Mouse (Mus musculus) C2C12 (cell line): Measurements from ENCODE around the gene Txn1. TPM values are rescaled to one million over a fixed set of nuclear protein-coding genes. Genes with fewer than 3 reads are reported as not detected.

Source experiments
- H3K27me3 ChIP-seq: one replicate; pipeline ENCODE4 v1.6.1; 2011; ENCODE audit not compliant: control insufficient read depth, insufficient read depth, insufficient read length
- H3K36me3 ChIP-seq: one replicate; pipeline ENCODE4 v1.6.1; 2011; ENCODE audit not compliant: control insufficient read depth, insufficient read depth
- H3K4me3 ChIP-seq: one replicate; pipeline ENCODE4 v1.5.1; 2011; ENCODE audit warnings: mild to moderate bottlenecking, control low read depth; ENCODE audit not compliant: poor library complexity, insufficient read depth, severe bottlenecking
- H3K79me2 ChIP-seq: one replicate; pipeline ENCODE4 v1.6.1; 2011; ENCODE audit not compliant: control insufficient read depth, insufficient read depth
- H3K79me3 ChIP-seq: one replicate; pipeline ENCODE4 v1.6.1; 2011; ENCODE audit warnings: low read depth, control low read depth
- H3ac ChIP-seq: one replicate; pipeline ENCODE3; 2011; ENCODE audit warnings: low read depth; ENCODE audit not compliant: control insufficient read depth, insufficient read length
- CEBPB ChIP-seq: IDR thresholded peaks from one replicate; pipeline ENCODE4 v1.6.1; 2011; ENCODE audit warnings: low read depth, mild to moderate bottlenecking, control low read depth, moderate library complexity
- CTCF ChIP-seq: IDR thresholded peaks from one replicate; pipeline ENCODE4 v1.5.1; 2011; ENCODE audit not compliant: control insufficient read depth, insufficient read depth, insufficient read length
- FOSL1 ChIP-seq: IDR thresholded peaks from one replicate; pipeline ENCODE4 v1.8.0; 2011; ENCODE audit warnings: mild to moderate bottlenecking, low read length; ENCODE audit not compliant: poor library complexity, insufficient read depth, severe bottlenecking
- MAX ChIP-seq: IDR thresholded peaks from one replicate; pipeline ENCODE4 v1.6.1; 2011; ENCODE audit warnings: mild to moderate bottlenecking, control low read depth
- MYOD1 ChIP-seq: IDR thresholded peaks from one replicate; pipeline ENCODE4 v1.6.1; 2011; ENCODE audit warnings: low read depth; ENCODE audit not compliant: control insufficient read depth, insufficient read length
- MYOG ChIP-seq: IDR thresholded peaks from one replicate; pipeline ENCODE4 v1.6.1; 2011; ENCODE audit not compliant: control insufficient read depth, insufficient read length; ENCODE audit errors: extremely low read depth
- USF1 ChIP-seq: IDR thresholded peaks from one replicate; pipeline ENCODE4 v1.6.1; 2011; ENCODE audit warnings: low read depth, mild to moderate bottlenecking, control low read depth, moderate library complexity
- polyA plus RNA-seq: library from polyadenylated mRNA; unstranded; fragments of >200 nt; fragmentation: generic; extraction: Trizol; gene quantifications from one replicate; pipeline ENCODE4 v1.2.1, GENCODE M21; 2012; ENCODE audit warnings: missing spikeins

Txn1 gene
- polyA plus RNA-seq, 1 experiment: 623 TPM

DNA sequence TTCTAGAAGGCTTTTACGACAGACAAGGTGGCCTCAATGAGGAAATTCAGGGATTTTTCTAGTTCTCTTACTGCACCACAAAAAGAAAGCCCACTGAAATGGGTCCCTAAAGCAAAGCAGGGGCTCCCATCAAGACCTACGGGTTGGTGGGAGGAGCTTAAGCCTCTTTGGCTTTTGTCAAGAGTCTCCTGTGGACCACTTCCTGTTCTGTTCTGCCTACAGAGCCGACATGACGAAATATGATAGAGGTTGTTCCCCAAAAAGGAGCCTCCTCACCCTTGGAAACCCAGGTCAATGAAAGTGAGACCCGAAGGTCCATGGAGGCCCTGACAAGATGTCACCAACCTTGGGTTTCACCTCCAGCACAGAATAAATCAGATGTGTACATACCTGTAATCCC, 53.6 kb downstream of the Txn1 start:
- H3K36me3 ChIP-seq: no peaks in the 10 kb centered on the region
- H3ac ChIP-seq: no peak overlapping the region
- no peaks in the 10 kb centered on the region for H3K79me2 ChIP-seq
- H3K27me3 ChIP-seq: no peaks in the 10 kb centered on the region
- TF ChIP-seq CTCF (no peak), USF1 (no peak), MYOD1 (no peak), CEBPB (no peak), MAX (no peak), FOSL1 (no peak), MYOG (no peak)
- no peak overlapping the region for H3K4me3 ChIP-seq
- no peaks in the 10 kb centered on the region for H3K79me3 ChIP-seq

DNA sequence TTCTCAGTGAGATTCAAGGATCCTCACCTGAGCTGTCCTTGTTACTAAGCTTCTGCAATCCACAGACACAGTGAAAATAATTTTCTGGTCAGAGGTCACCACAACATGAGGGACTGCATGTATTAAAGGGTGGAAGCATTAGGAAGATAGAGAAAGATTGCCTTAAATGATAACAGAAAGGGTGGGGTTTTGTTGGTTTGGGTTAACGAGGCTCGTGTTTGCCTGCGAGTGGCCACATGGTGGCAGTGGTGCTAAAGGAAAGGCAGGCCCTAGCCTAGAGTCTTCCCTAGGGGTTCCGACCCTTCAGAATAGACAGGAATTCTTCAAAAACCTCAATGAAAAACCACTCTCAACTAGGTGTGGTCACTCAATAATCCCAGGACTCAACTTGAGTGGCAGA, 55.0 kb downstream of the Txn1 start:
- Histone ChIP-seq H3ac (no peak overlapping the region), H3K79me2 (no peaks in the 10 kb centered on the region), H3K27me3 (no peaks in the 10 kb centered on the region), H3K79me3 (no peaks in the 10 kb centered on the region), H3K36me3 (peaks cover 4% of the 10 kb centered on the region), H3K4me3 (no peak overlapping the region)
- TF ChIP-seq CTCF: peak; percentile 50
- TF ChIP-seq CEBPB: no peak

DNA sequence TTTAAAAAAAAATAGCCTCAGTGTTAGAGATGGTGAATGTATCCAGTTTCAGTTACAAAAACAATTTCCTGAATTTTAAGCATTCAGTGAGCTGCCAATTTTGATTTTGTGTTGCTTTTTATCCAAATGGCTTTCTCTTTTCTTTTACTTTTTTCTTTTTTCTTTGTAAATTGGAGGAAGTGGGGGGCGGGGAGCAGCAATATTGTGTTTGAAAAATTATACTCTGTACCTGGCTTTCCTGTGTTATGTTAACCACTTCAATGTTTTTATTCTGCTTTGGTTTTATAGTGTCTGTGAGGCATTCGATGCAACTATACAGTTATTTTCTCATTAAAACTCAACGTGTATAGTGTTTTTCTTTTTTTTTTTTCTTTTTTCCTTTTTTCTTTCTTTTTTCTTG, 59.6 kb downstream of the Txn1 start:
- H3ac ChIP-seq: no peak overlapping the region
- H3K79me2 ChIP-seq: no peaks in the 10 kb centered on the region
- no peaks in the 10 kb centered on the region for H3K27me3 ChIP-seq
- peaks cover 20% of the 10 kb centered on the region for H3K36me3 ChIP-seq
- H3K79me3 ChIP-seq: peaks cover 2% of the 10 kb centered on the region
- no peak overlapping the region for H3K4me3 ChIP-seq
- no peak for TF ChIP-seq MAX
- no peak for TF ChIP-seq MYOD1
- no peak for TF ChIP-seq FOSL1
- no peak for TF ChIP-seq CEBPB
- no peak for TF ChIP-seq MYOG
- no peak for TF ChIP-seq CTCF
- no peak for TF ChIP-seq USF1

DNA sequence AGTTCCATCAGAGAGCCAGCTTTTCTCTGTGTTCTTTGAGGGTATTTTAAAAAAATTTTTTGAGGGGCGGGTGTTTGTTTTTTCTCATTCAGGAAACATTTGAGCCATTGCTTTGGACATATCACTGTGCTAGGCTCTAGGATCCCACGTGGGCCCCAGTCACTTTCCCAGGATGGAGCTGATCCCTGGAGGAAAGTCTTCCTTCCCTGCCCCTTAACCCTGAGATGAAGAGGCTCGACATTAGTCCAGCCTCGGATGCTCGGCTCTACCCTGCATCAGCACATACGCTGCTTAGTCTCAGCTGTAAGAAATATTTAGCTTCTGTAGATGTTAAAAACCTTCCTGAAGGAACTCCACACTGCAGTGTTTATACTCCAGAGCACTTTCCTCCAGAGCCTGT, 60.3 kb downstream of the Txn1 start:
- Histone ChIP-seq H3K27me3 (no peaks in the 10 kb centered on the region), H3K79me2 (peaks cover 6% of the 10 kb centered on the region), H3K79me3 (peaks cover 4% of the 10 kb centered on the region), H3K4me3 (no peak overlapping the region), H3ac (no peak overlapping the region), H3K36me3 (peaks cover 20% of the 10 kb centered on the region)
- no peak for TF ChIP-seq FOSL1

DNA sequence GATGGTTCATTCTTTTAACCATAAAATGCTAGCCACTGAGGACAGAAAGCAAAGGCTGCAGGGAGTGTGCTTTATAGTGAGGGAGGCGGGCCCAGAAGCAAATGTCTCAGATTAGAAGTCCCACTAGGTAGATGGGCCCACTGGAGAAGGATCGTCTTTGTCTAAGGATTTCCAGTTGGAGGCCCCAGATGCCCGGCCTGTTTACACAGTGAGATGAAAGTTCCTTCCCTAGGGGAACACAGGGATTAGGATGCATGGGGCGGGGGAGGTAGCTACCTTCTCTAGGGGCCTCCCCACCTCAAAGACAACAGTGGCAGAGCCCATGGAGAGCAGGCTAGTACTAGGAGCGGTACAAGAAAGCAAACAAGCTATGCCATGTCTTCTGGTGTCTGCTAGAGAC, 61.1 kb downstream of the Txn1 start:
- Histone ChIP-seq H3K79me3 (peaks cover 7% of the 10 kb centered on the region), H3K27me3 (no peaks in the 10 kb centered on the region), H3K36me3 (peaks cover 20% of the 10 kb centered on the region), H3K4me3 (no peak overlapping the region), H3K79me2 (peaks cover 9% of the 10 kb centered on the region), H3ac (no peak overlapping the region)
- TF ChIP-seq MYOD1 (no peak), MYOG (no peak), USF1 (no peak), MAX (no peak), CTCF (no peak), CEBPB (no peak), FOSL1 (no peak)

Other genes starting within 250 kb of the Txn1 start
- gene Akap2, start 238.8 kb downstream of the Txn1 start, polyA plus RNA-seq: 37.0 TPM
- gene D630039A03Rik, start 40.1 kb downstream of the Txn1 start, polyA plus RNA-seq: 0.01 TPM
- not detected for gene Txndc8, start 52.7 kb upstream of the Txn1 start, polyA plus RNA-seq